Mouse (Mus musculus) G1E (cell line): Measurements from ENCODE around the gene Lpo.

Source experiments
- CTCF ChIP-seq: IDR thresholded peaks from 2 replicates; pipeline ENCODE4 v1.5.1; 2012; ENCODE audit warnings: low read depth, low read length, inconsistent platforms, mixed read lengths
- GATA1 ChIP-seq: IDR thresholded peaks from 2 replicates; pipeline ENCODE4 v1.6.1; 2012; ENCODE audit warnings: borderline replicate concordance, low read length, inconsistent platforms, mixed read lengths
- GATA2 ChIP-seq: IDR thresholded peaks from 2 replicates; pipeline ENCODE4 v1.6.1; 2012; ENCODE audit warnings: low read depth, low read length, inconsistent platforms, borderline replicate concordance
- POLR2AphosphoS5 ChIP-seq: IDR thresholded peaks from 2 replicates; pipeline ENCODE4 v1.6.1; 2012; ENCODE audit warnings: low read depth, low read length, inconsistent platforms; ENCODE audit not compliant: insufficient replicate concordance
- TAL1 ChIP-seq: conservative IDR thresholded peaks from 2 replicates; pipeline ENCODE4 v1.6.1; 2012; ENCODE audit warnings: low read depth, low read length, inconsistent platforms, mixed read lengths

- TF ChIP-seq CTCF = no peak
- no peak for TF ChIP-seq POLR2AphosphoS5
- no peak for TF ChIP-seq TAL1
- no peak for TF ChIP-seq GATA2
- no peak for TF ChIP-seq GATA1
Measured at GRCm38 (mm10) chr11:87814831-87815230, 13.3 kb downstream of the Lpo start.
